Mouse (Mus musculus) neural tube, embryonic 15.5 days (tissue): Measurements from ENCODE around the gene Rhod. TPM values are rescaled to one million over a fixed set of nuclear protein-coding genes. Genes with fewer than 3 reads are reported as not detected.
A peak's percentile ranks its signal among the peaks of the same experiment; 100 is the strongest.
"Not testable (repeated sequence)": the region's sequence is repeated elsewhere in the genome, so short reads cannot be mapped to it uniquely, and the experiment has no call there.

Experiments used
- ATAC-seq: fragments of 200-750 bp; cut with Nextera tagmentation; 2 replicates; pipeline ENCODE4 v1.8.0; 2017; ENCODE audit warnings: mild to moderate bottlenecking, moderate TSS enrichment, moderate library complexity; ENCODE audit not compliant: low FRiP score
- H3K27ac ChIP-seq: fragments of 300-500 bp; sonication (generic); replicated peaks from 2 replicates; pipeline ENCODE4 v1.5.1; 2015; ENCODE audit warnings: mild to moderate bottlenecking, inconsistent platforms
- H3K27me3 ChIP-seq: fragments of 300-500 bp; sonication (generic); replicated peaks from 2 replicates; pipeline ENCODE4 v1.6.1; 2015; ENCODE audit warnings: inconsistent platforms
- H3K36me3 ChIP-seq: fragments of 300-500 bp; sonication (generic); 2 replicates; pipeline ENCODE4 v1.6.1; 2015; ENCODE audit warnings: inconsistent platforms
- H3K4me1 ChIP-seq: fragments of 300-500 bp; sonication (generic); 2 replicates; pipeline ENCODE4 v1.6.1; 2015; ENCODE audit warnings: inconsistent platforms
- H3K4me2 ChIP-seq: fragments of 300-500 bp; sonication (generic); 2 replicates; pipeline ENCODE4 v1.6.1; 2015; ENCODE audit warnings: inconsistent platforms, mild to moderate bottlenecking, moderate library complexity
- H3K4me3 ChIP-seq: fragments of 300-500 bp; sonication (generic); replicated peaks from 2 replicates; pipeline ENCODE4 v1.5.1; 2015; ENCODE audit warnings: mild to moderate bottlenecking, inconsistent platforms
- H3K9ac ChIP-seq: fragments of 300-500 bp; sonication (generic); replicated peaks from 2 replicates; pipeline ENCODE4 v1.6.1; 2015; ENCODE audit warnings: mild to moderate bottlenecking, inconsistent platforms
- H3K9me3 ChIP-seq: fragments of 300-500 bp; sonication (generic); replicated peaks from 2 replicates; pipeline ENCODE4 v1.6.1; 2016; ENCODE audit warnings: inconsistent platforms
- WGBS: fragments of 180-500 bp; shearing (Covaris S2); methylation state at CpG from one replicate; pipeline ENCODE4 v1.1.7; 2015; ENCODE audit warnings: mixed read lengths; 5-methylcytosine and 5-hydroxymethylcytosine counted together
- polyA plus RNA-seq: library from polyadenylated mRNA; unstranded; fragments of >200 nt; fragmentation: Nextera tagmentation; extraction: Ambion mirVana; gene quantifications from 2 replicates; pipeline ENCODE4 v1.2.1, GENCODE M21; 2015

The Rhod gene
- polyA plus RNA-seq, 1 experiment from 2014 or later, result 4.5 TPM

DNA sequence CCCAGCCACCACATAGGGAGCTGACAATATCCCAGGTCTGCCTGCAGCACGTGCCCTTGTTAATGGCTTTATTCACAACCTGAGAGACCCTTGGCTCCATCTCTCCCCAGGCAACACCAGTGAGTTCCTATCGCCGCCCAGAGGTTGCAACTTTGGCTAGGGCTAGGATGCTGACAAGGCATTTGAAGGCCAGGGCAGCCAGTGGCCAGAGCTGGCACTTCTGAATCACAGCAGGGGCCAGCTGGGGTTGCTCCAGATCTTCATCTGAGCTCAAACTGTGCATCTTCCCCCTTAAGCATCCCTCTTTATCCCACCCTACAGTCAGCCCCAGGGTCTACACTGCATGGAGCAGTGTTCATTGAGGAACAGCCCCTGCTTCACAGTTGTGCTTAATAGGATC is 35.5 kb upstream of the Rhod start:
- WGBS, result 57% methylated on average over 3 of the region's 3 CpGs
- Histone ChIP-seq H3K27me3 (peaks cover 33% of the 10 kb centered on the region), H3K4me2 (no peak overlapping the region), H3K36me3 (no peaks in the 10 kb centered on the region), H3K4me1 (peaks cover 15% of the 10 kb centered on the region), H3K4me3 (no peak overlapping the region), H3K27ac (no peak overlapping the region), H3K9ac (no peak overlapping the region), H3K9me3 (no peaks in the 10 kb centered on the region)
- no peak for ATAC-seq

DNA sequence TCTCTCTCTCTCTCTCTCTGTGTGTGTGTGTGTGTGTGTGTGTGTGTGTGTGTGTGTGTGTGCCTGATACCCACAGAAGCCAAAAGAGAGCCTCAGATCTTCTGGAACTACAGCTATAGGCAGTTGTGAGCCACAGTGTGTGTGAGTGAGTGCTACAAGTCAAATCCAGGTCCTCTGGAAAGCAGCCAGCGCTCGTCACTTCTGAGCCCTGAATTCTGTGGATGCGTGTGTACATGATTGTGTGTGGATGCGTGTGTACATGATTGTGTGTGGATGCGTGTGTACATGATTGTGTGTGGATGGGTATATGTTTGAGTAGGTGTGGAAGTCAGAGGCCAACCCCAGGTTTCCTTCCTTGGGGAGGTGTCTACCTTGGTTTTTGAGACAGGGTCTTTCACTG is 34.3 kb upstream of the Rhod start:
- H3K9ac ChIP-seq, result no peak overlapping the region
- WGBS, result 93% methylated on average over 5 of the region's 5 CpGs
- peaks cover 29% of the 10 kb centered on the region for H3K27me3 ChIP-seq
- H3K27ac ChIP-seq, result no peak overlapping the region
- H3K4me1 ChIP-seq, result peaks cover 15% of the 10 kb centered on the region
- H3K9me3 ChIP-seq, result no peaks in the 10 kb centered on the region
- H3K4me3 ChIP-seq, result no peak overlapping the region
- no peaks in the 10 kb centered on the region for H3K36me3 ChIP-seq
- ATAC-seq, result no peak
- no peak overlapping the region for H3K4me2 ChIP-seq

DNA sequence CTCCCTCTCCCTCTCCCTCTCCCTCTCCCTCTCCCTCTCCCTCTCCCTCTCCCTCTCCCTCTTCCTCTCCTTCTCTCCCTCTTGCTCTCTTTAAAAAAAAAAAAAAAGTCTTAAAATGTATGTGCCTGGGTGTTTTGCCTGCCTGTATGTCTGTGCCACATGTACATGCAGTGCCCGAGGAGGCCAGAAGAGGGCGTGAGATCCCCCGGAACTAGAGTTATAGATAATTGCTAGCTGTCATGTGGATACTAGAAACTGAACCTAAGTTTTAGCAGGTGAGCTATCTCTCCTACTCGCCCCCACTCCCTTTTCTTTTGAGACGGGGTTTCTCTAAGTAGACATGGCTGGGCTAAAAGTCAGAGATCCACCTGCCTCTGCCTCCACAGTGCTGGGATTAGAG is 29.1 kb upstream of the Rhod start:
- ATAC-seq, result no peak
- H3K36me3 ChIP-seq, result no peaks in the 10 kb centered on the region
- no peaks in the 10 kb centered on the region for H3K27me3 ChIP-seq
- H3K4me2 ChIP-seq, result no peak overlapping the region
- H3K9me3 ChIP-seq, result no peaks in the 10 kb centered on the region
- H3K4me3 ChIP-seq, result no peak overlapping the region
- H3K27ac ChIP-seq, result no peak overlapping the region
- no peaks in the 10 kb centered on the region for H3K4me1 ChIP-seq
- H3K9ac ChIP-seq, result no peak overlapping the region
- 42% methylated on average over 5 of the region's 5 CpGs for WGBS

DNA sequence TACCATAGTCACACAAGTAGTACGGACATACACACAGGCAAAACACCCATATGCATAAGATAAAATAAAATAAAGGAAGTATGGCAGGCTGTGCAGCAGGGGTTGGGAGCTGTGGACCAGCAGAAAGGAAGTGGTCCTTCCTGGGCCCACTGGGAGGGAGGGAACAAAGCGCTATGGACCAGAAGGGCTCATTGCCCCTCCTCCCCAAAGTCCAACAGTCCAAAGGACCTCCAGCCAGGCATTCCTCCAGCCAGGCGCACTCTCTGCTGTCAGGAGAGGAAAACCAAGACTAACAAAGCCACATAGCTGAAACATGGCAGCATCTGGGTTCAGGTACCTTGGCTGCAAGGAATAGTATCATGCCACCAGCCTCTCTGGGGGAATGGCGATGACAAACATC is 25.4 kb upstream of the Rhod start:
- 88% methylated on average over 4 of the region's 4 CpGs for WGBS
- H3K27me3 ChIP-seq, result no peaks in the 10 kb centered on the region
- H3K4me3 ChIP-seq, result no peak overlapping the region
- H3K27ac ChIP-seq, result no peak overlapping the region
- H3K9ac ChIP-seq, result no peak overlapping the region
- H3K4me2 ChIP-seq, result no peak overlapping the region
- H3K9me3 ChIP-seq, result no peaks in the 10 kb centered on the region
- ATAC-seq, result no peak
- H3K4me1 ChIP-seq, result no peaks in the 10 kb centered on the region
- no peaks in the 10 kb centered on the region for H3K36me3 ChIP-seq

DNA sequence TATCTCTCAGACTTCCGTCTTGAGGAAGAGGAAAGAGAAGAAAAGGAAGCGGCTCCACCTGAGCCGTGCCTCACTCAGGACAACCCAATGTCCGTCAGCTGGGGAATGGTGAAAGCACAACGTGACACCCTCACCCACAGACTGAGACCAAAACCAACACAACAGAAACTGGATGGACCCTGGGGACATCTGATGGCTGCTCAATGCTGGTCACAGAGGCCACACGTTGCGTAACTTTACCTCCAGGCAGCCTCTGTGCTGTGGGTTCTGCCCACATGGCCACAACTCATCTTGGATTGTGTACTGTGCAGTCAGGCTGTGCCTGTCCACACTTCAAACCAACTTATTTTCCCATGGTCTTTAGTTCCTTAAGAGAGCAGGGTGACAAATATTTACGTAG is 22.7 kb upstream of the Rhod start:
- H3K9me3 ChIP-seq, result no peaks in the 10 kb centered on the region
- no peak overlapping the region for H3K4me2 ChIP-seq
- H3K4me3 ChIP-seq, result no peak overlapping the region

DNA sequence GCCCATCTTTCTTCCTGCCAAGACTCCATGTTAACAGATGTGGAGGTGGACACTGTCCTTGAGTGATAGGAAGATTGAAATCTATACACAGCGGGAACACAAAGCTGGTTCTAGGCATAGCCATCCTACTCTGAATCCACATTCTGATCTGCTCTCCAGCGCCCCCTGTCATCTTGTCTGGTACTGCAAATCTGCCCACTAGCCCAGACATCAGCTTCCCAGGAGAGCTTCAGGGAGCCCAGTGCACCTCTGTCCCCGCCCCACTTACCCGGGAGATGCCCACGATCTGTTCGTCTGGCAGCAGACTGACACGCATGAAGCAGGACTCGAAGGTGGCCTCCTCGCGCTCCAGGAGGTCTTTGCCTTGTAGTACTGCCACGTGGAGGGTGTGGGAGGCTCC is 17.0 kb upstream of the Rhod start:
- Histone ChIP-seq H3K9ac (no peak overlapping the region), H3K4me1 (peaks cover 8% of the 10 kb centered on the region; the same call in 1 of the 2 replicates), H3K36me3 (no peaks in the 10 kb centered on the region), H3K4me2 (peak overlapping the region; percentile 11; the same call in 1 of the 2 replicates), H3K27ac (no peak overlapping the region), H3K4me3 (no peak overlapping the region), H3K9me3 (no peaks in the 10 kb centered on the region), H3K27me3 (no peaks in the 10 kb centered on the region)
- no peak for ATAC-seq
- WGBS, result 14% methylated on average over 11 of the region's 11 CpGs

More for the DNA sequence above, 22.7 kb upstream of the Rhod start:
- H3K27ac ChIP-seq, result no peak overlapping the region
- no peak for ATAC-seq
- no peak overlapping the region for H3K9ac ChIP-seq
- no peaks in the 10 kb centered on the region for H3K27me3 ChIP-seq
- no peaks in the 10 kb centered on the region for H3K36me3 ChIP-seq
- H3K4me1 ChIP-seq, result no peaks in the 10 kb centered on the region
- WGBS, result 90% methylated on average over 8 of the region's 8 CpGs

DNA sequence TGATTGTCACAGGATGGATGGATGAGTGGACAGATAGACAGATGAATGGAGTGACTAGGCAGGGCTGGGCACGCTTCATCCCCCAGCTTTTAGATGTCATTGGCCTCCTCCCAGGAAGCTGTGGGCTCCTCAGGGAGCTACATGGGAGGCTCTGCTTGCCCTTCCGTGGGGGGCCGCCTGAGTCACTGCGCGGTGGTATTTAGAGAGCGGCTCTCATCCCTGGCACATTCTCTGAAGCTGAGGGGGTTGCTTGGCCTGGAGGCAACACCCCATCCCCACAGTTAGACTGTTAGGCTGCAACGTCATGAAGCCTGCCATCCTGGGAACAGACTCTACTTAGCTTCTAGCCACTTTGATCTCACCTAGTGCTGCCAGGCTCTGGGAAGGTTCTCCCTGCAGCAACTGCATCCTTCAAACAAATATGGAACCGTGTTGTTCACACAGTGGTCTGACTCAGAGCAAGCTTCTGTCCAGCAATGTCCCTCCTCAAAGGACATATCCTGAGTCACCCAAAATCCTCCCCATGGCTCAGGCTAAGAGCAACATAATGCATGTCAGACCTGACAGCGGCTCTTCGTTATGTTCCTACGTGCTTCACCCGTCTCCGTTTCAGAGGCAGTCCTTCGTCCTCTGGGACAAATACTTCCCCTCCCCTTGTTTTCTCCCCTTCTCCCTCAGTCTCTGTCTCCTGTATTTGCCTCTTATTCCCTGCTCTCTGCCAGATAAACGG is 16.0 kb upstream of the Rhod start:
- Histone ChIP-seq H3K27me3 (no peaks in the 10 kb centered on the region), H3K27ac (no peak overlapping the region), H3K4me3 (no peak overlapping the region), H3K4me1 (peaks cover 8% of the 10 kb centered on the region; the same call in 1 of the 2 replicates), H3K36me3 (no peaks in the 10 kb centered on the region), H3K9me3 (no peaks in the 10 kb centered on the region), H3K4me2 (no peak overlapping the region), H3K9ac (no peak overlapping the region)
- ATAC-seq, result no peak
- 83% methylated on average over 15 of the region's 15 CpGs for WGBS

DNA sequence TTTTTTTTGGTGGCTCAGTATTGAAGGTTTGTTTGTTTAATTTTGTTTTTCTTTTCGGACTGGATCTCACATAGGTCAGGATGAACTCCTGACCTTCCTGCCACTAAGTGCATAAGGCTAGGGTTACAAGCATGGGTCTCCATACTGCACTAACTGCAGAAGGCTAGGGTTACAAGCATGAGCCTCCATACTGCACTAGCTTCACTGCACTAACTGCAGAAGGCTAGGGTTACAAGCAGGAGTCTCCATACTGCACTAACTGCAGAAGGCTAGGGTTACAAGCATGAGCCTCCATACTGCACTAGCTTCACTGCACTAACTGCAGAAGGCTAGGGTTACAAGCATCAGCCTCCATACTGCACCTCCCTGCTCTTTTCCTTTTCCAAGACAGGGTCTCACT is 14.8 kb upstream of the Rhod start:
- H3K4me2 ChIP-seq, H3K36me3 ChIP-seq, H3K4me1 ChIP-seq, H3K4me3 ChIP-seq, H3K9ac ChIP-seq, ATAC-seq, H3K27me3 ChIP-seq, H3K27ac ChIP-seq, H3K9me3 ChIP-seq: not testable (repeated sequence)
- 61% methylated on average over 1 of the region's 1 CpGs for WGBS

DNA sequence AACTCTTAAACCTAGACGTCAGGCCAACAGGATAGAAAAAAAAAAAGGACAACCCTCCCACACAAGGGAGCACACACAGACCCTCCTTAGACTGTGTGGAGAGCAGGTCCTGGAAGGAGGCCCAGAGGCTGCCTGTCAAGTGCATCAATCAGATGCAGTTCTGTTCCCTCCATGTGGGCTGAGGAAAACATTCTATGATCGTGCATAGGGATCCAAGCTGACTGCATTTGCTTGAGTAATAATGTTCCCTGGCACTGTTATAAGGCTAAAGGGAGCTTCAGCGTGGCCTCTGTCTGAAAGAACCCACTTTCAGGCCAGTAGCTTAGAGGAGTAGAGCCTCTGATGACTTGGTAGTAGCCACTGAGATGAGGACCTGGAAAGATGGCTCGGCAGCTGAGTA is 13.3 kb upstream of the Rhod start:
- no peak overlapping the region for H3K4me2 ChIP-seq
- peaks cover 8% of the 10 kb centered on the region; the same call in 1 of the 2 replicates for H3K4me1 ChIP-seq
- H3K4me3 ChIP-seq, result no peak overlapping the region
- WGBS, result 55% methylated on average over 4 of the region's 4 CpGs
- H3K36me3 ChIP-seq, result no peaks in the 10 kb centered on the region
- ATAC-seq, result no peak
- no peaks in the 10 kb centered on the region for H3K9me3 ChIP-seq
- H3K27ac ChIP-seq, result no peak overlapping the region
- no peaks in the 10 kb centered on the region for H3K27me3 ChIP-seq
- no peak overlapping the region for H3K9ac ChIP-seq

DNA sequence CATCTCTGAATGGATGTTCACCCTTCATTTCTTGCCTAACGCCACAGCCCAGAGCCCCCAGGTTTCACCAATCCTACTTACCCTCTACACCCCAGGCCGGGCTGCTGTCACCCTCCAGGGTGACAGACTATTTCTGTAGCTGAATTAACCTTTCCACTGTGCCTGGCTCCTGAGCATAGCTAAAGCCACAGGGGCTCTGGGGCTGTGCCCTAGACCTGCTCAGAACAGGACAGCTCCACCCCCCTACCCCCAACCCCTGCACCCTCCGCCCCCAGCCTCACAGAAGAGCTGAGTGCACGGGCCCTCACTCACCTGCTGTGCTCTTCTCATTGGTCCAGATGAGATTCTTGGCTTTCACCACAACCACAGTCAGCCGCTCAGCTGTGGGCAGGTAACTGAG is 12.7 kb upstream of the Rhod start:
- H3K27ac ChIP-seq, result no peak overlapping the region
- ATAC-seq, result no peak
- H3K36me3 ChIP-seq, result no peaks in the 10 kb centered on the region
- WGBS, result 32% methylated on average over 5 of the region's 5 CpGs
- peaks cover 8% of the 10 kb centered on the region; the same call in 1 of the 2 replicates for H3K4me1 ChIP-seq
- H3K4me3 ChIP-seq, result no peak overlapping the region
- no peaks in the 10 kb centered on the region for H3K27me3 ChIP-seq
- H3K9me3 ChIP-seq, result no peaks in the 10 kb centered on the region
- H3K4me2 ChIP-seq, result no peak overlapping the region
- no peak overlapping the region for H3K9ac ChIP-seq

DNA sequence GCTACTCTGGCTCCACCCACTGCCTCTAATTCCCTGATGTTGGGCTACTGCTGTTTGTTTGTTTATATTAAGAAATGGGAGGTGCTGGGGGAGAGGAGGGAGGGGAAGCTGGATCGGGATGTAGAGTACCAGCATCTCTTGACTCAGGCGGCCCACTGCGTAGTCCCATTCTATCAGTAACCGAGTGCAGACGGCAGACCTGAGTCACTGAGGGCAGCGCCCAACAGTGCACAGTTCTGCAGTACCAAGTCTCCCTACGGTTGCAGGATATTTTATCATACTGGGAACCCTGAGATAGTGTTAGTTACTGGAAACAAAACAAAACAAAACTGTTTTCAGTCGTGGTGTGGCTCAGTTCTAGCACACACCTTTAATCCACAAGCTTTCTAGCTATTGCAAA is 11.9 kb upstream of the Rhod start:
- Histone ChIP-seq H3K4me2 (no peak overlapping the region), H3K27me3 (no peaks in the 10 kb centered on the region), H3K4me3 (no peak overlapping the region), H3K27ac (no peak overlapping the region), H3K9ac (no peak overlapping the region), H3K9me3 (no peaks in the 10 kb centered on the region), H3K4me1 (peaks cover 5% of the 10 kb centered on the region; the same call in 1 of the 2 replicates), H3K36me3 (no peaks in the 10 kb centered on the region)
- ATAC-seq, result no peak
- WGBS, result 78% methylated on average over 8 of the region's 8 CpGs

DNA sequence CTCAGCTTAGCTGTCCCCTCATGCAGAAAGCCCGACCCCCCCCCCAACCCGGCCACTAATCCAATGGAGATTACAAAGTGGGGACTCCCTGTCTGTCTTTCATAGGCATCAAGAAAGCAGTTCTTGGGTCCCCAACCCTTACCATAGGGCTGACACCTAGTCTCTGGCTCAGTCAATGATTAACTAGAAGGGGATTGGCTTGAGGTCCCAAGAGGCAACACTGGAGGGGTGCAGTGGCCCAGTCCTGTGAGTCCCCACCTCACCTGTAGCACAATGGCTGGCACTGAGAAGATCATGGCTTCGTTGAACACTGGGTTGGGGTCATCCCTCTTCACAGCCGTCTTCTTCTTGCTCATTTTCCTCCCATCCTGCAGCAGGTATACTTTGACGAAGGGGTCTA is 11.4 kb upstream of the Rhod start:
- WGBS, result 71% methylated on average over 5 of the region's 5 CpGs
- ATAC-seq, result no peak
- H3K4me2 ChIP-seq, result no peak overlapping the region
- no peaks in the 10 kb centered on the region for H3K36me3 ChIP-seq
- no peaks in the 10 kb centered on the region for H3K9me3 ChIP-seq
- H3K9ac ChIP-seq, result no peak overlapping the region
- H3K4me1 ChIP-seq, result peaks cover 5% of the 10 kb centered on the region; the same call in 1 of the 2 replicates
- no peak overlapping the region for H3K27ac ChIP-seq
- no peaks in the 10 kb centered on the region for H3K27me3 ChIP-seq
- H3K4me3 ChIP-seq, result no peak overlapping the region
